Mouse (Mus musculus) C2C12 (cell line): Measurements from ENCODE around the gene Lamb2.

ENCODE experiments used
- CEBPB ChIP-seq: IDR thresholded peaks from one replicate; pipeline ENCODE4 v1.6.1; 2011; ENCODE audit warnings: low read depth, mild to moderate bottlenecking, control low read depth, moderate library complexity
- CTCF ChIP-seq: IDR thresholded peaks from one replicate; pipeline ENCODE4 v1.5.1; 2011; ENCODE audit not compliant: control insufficient read depth, insufficient read depth, insufficient read length
- MAX ChIP-seq: IDR thresholded peaks from one replicate; pipeline ENCODE4 v1.6.1; 2011; ENCODE audit warnings: mild to moderate bottlenecking, control low read depth
- MYOD1 ChIP-seq: IDR thresholded peaks from one replicate; pipeline ENCODE4 v1.6.1; 2011; ENCODE audit warnings: low read depth; ENCODE audit not compliant: control insufficient read depth, insufficient read length
- MYOG ChIP-seq: IDR thresholded peaks from one replicate; pipeline ENCODE4 v1.6.1; 2011; ENCODE audit not compliant: control insufficient read depth, insufficient read length; ENCODE audit errors: extremely low read depth
- USF1 ChIP-seq: IDR thresholded peaks from one replicate; pipeline ENCODE4 v1.6.1; 2011; ENCODE audit warnings: low read depth, mild to moderate bottlenecking, control low read depth, moderate library complexity

GRCm38 (mm10) chr9:108450292-108451169 lies 29.0 kb upstream of the Lamb2 start:
- TF ChIP-seq MAX = no peak
- no peak for TF ChIP-seq CTCF
- TF ChIP-seq MYOG = no peak
- TF ChIP-seq MYOD1 = no peak
- no peak for TF ChIP-seq CEBPB
- no peak for TF ChIP-seq USF1
